Mouse (Mus musculus) embryonic facial prominence, embryonic 11.5 days (tissue): ENCODE data around the gene Atic. TPM values are rescaled to one million over a fixed set of nuclear protein-coding genes. Genes with fewer than 3 reads are reported as not detected.

ENCODE experiments used
- ATAC-seq: fragments of 200-750 bp; cut with Nextera tagmentation; replicated peaks from 2 replicates; pipeline ENCODE4 v1.8.0; 2017; ENCODE audit warnings: low read depth; ENCODE audit not compliant: insufficient number of reproducible peaks, low FRiP score, low TSS enrichment
- DNase-seq: peaks from one replicate; pipeline ENCODE4 v3.0.0-alpha.2; 2015; ENCODE audit warnings: low spot score
- H3K27ac ChIP-seq: fragments of 300-500 bp; sonication (generic); replicated peaks from 2 replicates; pipeline ENCODE4 v1.5.1; 2014; ENCODE audit warnings: mild to moderate bottlenecking, low read depth, low read length, control low read depth
- H3K27me3 ChIP-seq: fragments of 300-500 bp; sonication (generic); 2 replicates; pipeline ENCODE4 v1.6.1; 2014; ENCODE audit warnings: mild to moderate bottlenecking, low read length, moderate library complexity, mixed read lengths; ENCODE audit not compliant: control insufficient read depth, insufficient read depth
- H3K36me3 ChIP-seq: fragments of 300-500 bp; sonication (generic); replicated peaks from 2 replicates; pipeline ENCODE4 v1.6.1; 2014; ENCODE audit warnings: low read depth, mild to moderate bottlenecking, low read length, moderate library complexity, mixed read lengths; ENCODE audit not compliant: control insufficient read depth, insufficient read depth
- H3K4me1 ChIP-seq: fragments of 300-500 bp; sonication (generic); 2 replicates; pipeline ENCODE4 v1.6.1; 2014; ENCODE audit warnings: low read length, mixed read lengths; ENCODE audit not compliant: control insufficient read depth, insufficient read depth
- H3K4me2 ChIP-seq: fragments of 300-500 bp; sonication (generic); 2 replicates; pipeline ENCODE4 v1.6.1; 2014; ENCODE audit warnings: low read depth, mild to moderate bottlenecking, control low read depth, low read length, moderate library complexity
- H3K4me3 ChIP-seq: fragments of 300-500 bp; sonication (generic); 2 replicates; pipeline ENCODE4 v1.5.1; 2014; ENCODE audit warnings: low read depth, low read length, control low read depth
- H3K9ac ChIP-seq: fragments of 300-500 bp; sonication (generic); replicated peaks from 2 replicates; pipeline ENCODE4 v1.6.1; 2014; ENCODE audit warnings: mild to moderate bottlenecking, control low read depth, low read length
- H3K9me3 ChIP-seq: fragments of 300-500 bp; sonication (generic); replicated peaks from 2 replicates; pipeline ENCODE4 v1.6.1; 2016; ENCODE audit warnings: mild to moderate bottlenecking, low read length, inconsistent platforms, mixed read lengths; ENCODE audit not compliant: control insufficient read depth
- WGBS: fragments of 180-500 bp; shearing (Covaris S2); extraction: QIAGEN DNeasy Blood & Tissue Kit; methylation state at CpG from one replicate; pipeline ENCODE4 v1.1.7; 2014; 5-methylcytosine and 5-hydroxymethylcytosine counted together
- polyA plus RNA-seq: library from polyadenylated mRNA; unstranded; fragments of >200 nt; fragmentation: Nextera tagmentation; extraction: Ambion mirVana; gene quantifications from 2 replicates; pipeline ENCODE4 v1.2.1, GENCODE M21; 2014

The Atic gene
- polyA plus RNA-seq, 1 experiment from 2014 or later, result 66.6 TPM

DNA sequence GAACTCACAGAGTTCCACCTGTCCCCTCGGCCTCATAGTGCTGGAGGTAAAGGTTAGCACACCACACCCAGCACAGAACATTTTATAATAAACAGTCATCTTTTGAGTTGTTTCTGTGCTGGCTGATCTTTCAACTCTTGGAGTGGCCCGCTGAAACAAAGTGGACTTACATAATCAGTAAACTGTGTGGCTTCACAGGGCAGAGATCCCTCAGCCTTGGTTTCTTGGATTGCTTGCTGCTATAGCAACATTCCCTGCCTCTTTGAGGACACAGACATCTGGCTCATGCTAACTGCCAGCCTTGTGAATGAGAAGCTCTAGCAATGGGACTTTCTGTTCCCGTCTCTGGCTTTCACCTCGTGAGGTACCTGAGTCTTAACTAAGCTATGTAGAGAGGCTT lies 22.6 kb downstream of the Atic start:
- Histone ChIP-seq H3K36me3 (peaks cover 8% of the 10 kb centered on the region), H3K4me2 (no peak overlapping the region), H3K9ac (no peak overlapping the region), H3K27me3 (no peaks in the 10 kb centered on the region), H3K4me1 (no peaks in the 10 kb centered on the region), H3K9me3 (no peaks in the 10 kb centered on the region), H3K4me3 (no peak overlapping the region), H3K27ac (no peak overlapping the region)
- 91% methylated on average over 4 of the region's 4 CpGs for whole genome bisulfite sequencing
- DNase-seq (no peak), ATAC-seq (no peak)

DNA sequence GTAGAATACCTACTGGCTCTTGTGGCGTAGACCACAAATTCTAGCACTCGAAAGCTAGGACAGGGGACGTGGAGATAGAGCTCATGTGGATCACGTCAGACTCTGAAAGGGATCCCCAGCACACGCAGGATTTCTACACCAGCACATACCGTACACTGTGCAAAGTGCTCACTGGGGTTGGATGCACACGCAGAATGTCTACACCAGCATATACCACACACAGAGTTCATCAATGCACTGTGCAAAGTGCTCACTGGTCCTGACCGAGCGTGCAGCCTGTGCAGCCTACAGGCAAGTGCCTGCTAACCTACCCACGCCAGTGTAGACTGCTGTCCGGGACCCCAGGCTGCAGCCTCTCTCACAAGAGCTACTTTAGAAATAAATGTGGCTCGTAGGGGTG lies 23.5 kb downstream of the Atic start:
- no peak overlapping the region for H3K4me2 ChIP-seq
- H3K9ac ChIP-seq, result no peak overlapping the region
- WGBS, result 94% methylated on average over 12 of the region's 12 CpGs
- H3K27me3 ChIP-seq, result no peaks in the 10 kb centered on the region
- H3K36me3 ChIP-seq, result peaks cover 8% of the 10 kb centered on the region
- no peak for DNase-seq
- no peak overlapping the region for H3K27ac ChIP-seq
- no peak overlapping the region for H3K4me3 ChIP-seq
- no peaks in the 10 kb centered on the region for H3K4me1 ChIP-seq
- no peak for ATAC-seq
- no peaks in the 10 kb centered on the region for H3K9me3 ChIP-seq

DNA sequence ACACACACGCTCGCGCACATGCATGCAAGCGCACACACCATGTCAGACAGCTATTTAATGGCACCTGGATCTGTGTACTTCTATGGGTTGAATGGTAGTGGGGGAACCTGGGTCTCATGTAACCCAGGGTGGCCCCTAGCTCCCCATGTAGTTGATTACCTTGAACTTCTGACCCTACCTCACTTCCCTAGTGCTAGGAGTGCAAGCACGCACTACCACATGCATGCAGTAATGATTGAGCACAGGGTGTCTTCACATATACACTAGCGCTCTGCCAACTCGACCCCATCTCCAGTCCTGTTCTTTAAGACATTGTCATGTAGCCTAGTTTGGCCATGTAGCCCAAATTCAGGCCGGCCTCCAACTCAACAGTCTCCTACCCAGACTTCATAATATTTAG lies 26.4 kb downstream of the Atic start:
- no peak for ATAC-seq

DNA sequence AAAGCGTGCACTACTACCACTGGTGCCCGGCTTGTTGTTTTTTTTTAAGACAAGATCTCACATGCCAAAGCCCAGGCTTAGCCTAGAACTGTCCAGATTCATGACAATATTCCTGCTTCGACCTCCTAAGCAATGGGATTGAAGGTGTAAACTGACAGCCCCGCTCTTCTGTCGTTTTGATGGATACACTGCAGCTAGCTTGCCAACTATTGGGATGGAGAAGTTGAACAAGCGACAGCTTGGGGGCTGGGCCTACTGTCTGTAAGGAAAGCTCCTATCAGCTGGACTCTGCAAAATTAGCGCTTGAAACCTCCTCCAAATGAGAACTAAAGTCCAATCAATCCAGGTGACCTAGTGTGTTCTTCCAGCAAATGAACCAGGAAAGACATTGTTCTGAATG lies 26.9 kb downstream of the Atic start:
- 91% methylated on average over 7 of the region's 7 CpGs for WGBS
- DNase-seq (no peak), ATAC-seq (no peak)
- Histone ChIP-seq H3K4me2 (no peak overlapping the region), H3K4me1 (no peaks in the 10 kb centered on the region), H3K27ac (no peak overlapping the region), H3K36me3 (peaks cover 10% of the 10 kb centered on the region), H3K4me3 (no peak overlapping the region), H3K27me3 (no peaks in the 10 kb centered on the region), H3K9me3 (no peaks in the 10 kb centered on the region), H3K9ac (no peak overlapping the region)

More for the DNA sequence above, 26.4 kb downstream of the Atic start:
- H3K4me2 ChIP-seq, result no peak overlapping the region
- peaks cover 12% of the 10 kb centered on the region for H3K36me3 ChIP-seq
- H3K4me1 ChIP-seq, result no peaks in the 10 kb centered on the region
- H3K9ac ChIP-seq, result no peak overlapping the region
- no peak overlapping the region for H3K4me3 ChIP-seq
- H3K27me3 ChIP-seq, result no peaks in the 10 kb centered on the region
- no peak for DNase-seq
- no peak overlapping the region for H3K27ac ChIP-seq
- 93% methylated on average over 8 of the region's 8 CpGs for WGBS
- no peaks in the 10 kb centered on the region for H3K9me3 ChIP-seq

DNA sequence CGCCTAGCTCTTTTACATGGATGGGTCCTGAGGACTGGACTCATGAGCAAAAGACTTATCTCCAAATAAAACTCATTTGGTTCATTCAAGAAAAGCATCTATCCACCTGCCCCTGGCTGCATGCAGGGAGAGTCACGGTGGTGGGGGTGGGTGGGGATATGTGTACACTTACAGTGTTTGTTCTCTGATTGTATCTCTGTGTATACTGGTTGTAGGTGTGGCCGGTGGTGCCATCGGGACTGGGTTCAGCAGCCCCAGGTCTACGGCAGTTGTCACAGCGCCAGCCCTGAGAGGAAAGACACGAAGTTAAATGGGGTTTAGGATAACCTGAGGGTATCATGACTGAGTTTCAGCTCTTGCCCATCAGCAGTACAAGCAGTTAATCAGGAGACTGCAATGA lies 29.7 kb downstream of the Atic start:
- Histone ChIP-seq H3K4me2 (no peak overlapping the region), H3K9me3 (no peaks in the 10 kb centered on the region), H3K4me1 (no peaks in the 10 kb centered on the region), H3K4me3 (no peak overlapping the region), H3K27ac (no peak overlapping the region), H3K27me3 (no peaks in the 10 kb centered on the region), H3K9ac (no peak overlapping the region), H3K36me3 (peaks cover 19% of the 10 kb centered on the region)
- no peak for DNase-seq
- no peak for ATAC-seq
- WGBS, result 96% methylated on average over 7 of the region's 7 CpGs

DNA sequence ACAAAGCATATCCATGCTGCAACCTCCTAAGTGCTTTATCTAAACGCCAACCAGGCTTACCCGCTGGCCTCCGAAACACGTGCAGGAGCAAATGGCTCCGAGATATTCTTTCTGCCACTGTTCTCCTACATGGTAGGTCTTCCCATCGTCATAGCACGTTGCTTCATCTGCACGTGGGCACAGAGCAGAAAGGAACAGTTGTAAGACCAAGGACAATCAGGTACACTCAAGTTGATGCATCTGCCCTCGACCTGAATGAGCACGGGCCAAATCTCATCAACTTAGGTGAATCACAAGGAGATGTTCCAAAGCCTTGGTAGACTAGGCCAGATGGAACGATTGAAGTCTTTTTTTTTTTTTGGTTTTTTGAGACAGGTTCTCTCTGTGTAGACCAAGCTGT lies 33.1 kb downstream of the Atic start:
- Histone ChIP-seq H3K9me3 (no peaks in the 10 kb centered on the region), H3K27ac (no peak overlapping the region), H3K4me2 (no peak overlapping the region), H3K9ac (no peak overlapping the region), H3K36me3 (peaks cover 20% of the 10 kb centered on the region), H3K27me3 (no peaks in the 10 kb centered on the region), H3K4me3 (no peak overlapping the region), H3K4me1 (no peaks in the 10 kb centered on the region)
- DNase-seq (no peak), ATAC-seq (no peak)
- 94% methylated on average over 11 of the region's 11 CpGs for WGBS

DNA sequence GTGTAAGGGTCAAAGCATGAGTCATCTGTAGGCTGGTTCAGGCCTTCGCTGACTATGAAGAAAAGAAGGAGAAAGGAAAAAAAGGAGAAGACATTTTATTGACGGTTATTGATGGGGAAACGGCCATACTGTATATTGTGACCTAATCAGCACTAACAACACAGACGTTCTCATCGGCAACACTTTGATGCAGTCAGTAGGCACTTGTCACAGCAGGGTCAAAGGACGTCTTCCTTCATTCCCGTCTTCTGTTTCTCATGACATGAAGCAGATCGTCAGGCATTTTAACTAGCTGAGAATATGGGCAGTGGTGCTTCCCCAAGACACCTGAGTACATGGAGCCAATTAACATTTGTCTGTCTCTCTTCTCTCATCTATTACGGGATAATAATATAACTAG lies 36.2 kb downstream of the Atic start:
- no peak for ATAC-seq
- Histone ChIP-seq H3K4me1 (no peaks in the 10 kb centered on the region), H3K36me3 (peaks cover 16% of the 10 kb centered on the region), H3K9ac (no peak overlapping the region), H3K27me3 (no peaks in the 10 kb centered on the region), H3K4me3 (no peak overlapping the region), H3K9me3 (no peaks in the 10 kb centered on the region), H3K4me2 (no peak overlapping the region), H3K27ac (no peak overlapping the region)
- 93% methylated on average over 9 of the region's 9 CpGs for WGBS
- no peak for DNase-seq

DNA sequence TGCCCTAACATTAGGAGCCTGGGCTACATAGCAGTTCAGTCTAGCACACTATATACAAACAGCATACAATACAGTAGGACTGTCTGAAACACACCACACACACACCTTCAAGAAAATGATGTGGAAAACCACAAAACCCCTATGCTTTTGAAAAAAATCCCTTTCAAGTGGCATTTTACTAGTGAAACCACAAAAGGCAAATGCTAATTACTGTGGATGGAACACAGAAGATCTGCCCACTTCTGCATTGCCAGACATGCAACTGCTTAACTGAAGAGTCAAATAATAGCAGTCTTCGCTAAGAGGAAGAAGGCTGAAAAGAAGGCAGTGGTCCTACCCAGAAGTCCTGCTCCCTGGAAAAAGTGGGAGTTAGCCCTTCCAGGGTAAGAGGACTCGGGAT lies 37.3 kb downstream of the Atic start:
- DNase-seq (no peak), ATAC-seq (no peak)
- Histone ChIP-seq H3K4me2 (no peak overlapping the region), H3K27me3 (no peaks in the 10 kb centered on the region), H3K9ac (no peak overlapping the region), H3K4me3 (no peak overlapping the region), H3K27ac (no peak overlapping the region), H3K9me3 (no peaks in the 10 kb centered on the region), H3K36me3 (peaks cover 20% of the 10 kb centered on the region), H3K4me1 (no peaks in the 10 kb centered on the region)
- 87% methylated on average over 2 of the region's 2 CpGs for WGBS
